Mouse (Mus musculus) liver, adult (tissue): ENCODE data around the gene Swsap1.

Source experiments
- GATA4 ChIP-seq: IDR thresholded peaks from 2 replicates; pipeline ENCODE4 v1.6.1; 2014; ENCODE audit warnings: mild to moderate bottlenecking, low read length; ENCODE audit not compliant: insufficient replicate concordance

Swsap1 gene

DNA sequence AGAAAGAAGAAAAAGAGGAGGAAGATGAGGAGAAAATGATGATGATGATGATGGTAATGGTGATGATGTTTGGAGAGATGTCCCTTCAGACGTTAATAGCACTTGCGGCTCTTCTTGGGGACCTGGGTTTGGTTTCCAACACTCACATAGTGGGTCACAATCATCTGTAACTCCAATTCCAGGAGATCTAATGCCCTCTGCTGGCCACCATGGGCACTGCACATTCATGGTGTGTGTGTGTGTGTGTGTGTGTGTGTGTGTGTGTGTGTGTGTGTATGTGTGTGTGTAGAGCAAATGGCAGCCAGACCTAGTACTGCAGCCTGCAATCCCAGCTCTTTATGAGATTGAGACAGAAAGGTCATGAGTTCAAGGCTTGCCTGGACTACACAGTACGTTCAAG lies 3.6 kb upstream of the Swsap1 start:
- TF ChIP-seq GATA4, result no peak

DNA sequence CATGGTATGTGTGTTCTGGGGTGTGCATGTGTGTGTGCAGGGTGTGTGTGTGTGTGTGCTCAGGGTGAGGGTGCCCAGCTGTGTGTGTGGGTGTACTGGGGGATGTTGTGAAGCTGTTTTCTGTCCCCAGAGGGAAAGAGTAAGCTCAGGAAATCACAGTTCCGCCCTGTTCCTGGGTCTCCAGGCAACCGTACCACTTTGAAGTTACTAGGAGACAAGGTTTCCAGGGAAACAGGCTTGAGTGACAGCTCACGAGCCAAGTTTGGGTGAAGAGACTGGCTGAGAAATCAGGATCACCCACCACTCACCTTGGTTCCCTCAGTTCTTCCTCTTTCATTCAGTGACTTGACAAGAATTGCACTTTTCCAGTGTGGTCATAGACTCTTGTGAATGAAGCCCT lies 2.0 kb upstream of the Swsap1 start:
- no peak for TF ChIP-seq GATA4

DNA sequence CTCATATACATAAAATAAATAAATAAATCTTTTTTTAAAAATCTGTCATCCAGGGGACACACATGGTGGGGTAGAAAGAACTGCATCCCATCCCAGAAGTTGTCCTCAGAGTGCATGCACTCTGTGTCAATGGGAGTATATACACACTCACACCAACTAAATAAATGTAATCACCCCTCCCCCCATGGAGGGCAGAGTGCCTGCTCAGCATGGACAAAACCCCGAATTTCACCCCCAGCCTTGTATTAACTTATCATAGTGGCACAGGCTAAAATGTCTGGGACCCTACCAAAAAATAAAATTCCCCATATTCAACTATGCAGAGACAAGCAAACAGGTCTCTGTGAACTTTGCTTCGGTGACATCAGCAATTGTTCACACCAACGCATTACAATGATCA lies 920 bp upstream of the Swsap1 start:
- no peak for TF ChIP-seq GATA4

DNA sequence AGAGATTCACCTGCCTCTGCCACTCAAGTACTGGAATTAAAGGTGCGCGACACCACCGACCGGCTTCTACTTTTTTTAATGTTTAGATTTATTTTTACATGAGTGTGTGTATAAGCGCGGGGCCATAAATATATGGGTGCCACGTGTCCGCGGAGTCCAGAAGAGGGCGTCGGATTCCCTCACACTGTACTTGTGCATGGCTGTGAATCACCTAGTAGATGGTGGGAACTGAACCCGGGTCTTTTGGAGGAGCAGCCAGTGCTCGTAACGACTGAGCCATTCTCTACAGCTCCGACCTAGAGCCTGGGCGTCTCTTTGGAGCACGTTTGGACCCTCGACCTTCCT lies 358 bp upstream of the Swsap1 start:
- TF ChIP-seq GATA4, result no peak

- no peak for TF ChIP-seq GATA4
Observed at GRCm38 (mm10) chr9:21958372-21958771, 2.8 kb downstream of the Swsap1 start.

DNA sequence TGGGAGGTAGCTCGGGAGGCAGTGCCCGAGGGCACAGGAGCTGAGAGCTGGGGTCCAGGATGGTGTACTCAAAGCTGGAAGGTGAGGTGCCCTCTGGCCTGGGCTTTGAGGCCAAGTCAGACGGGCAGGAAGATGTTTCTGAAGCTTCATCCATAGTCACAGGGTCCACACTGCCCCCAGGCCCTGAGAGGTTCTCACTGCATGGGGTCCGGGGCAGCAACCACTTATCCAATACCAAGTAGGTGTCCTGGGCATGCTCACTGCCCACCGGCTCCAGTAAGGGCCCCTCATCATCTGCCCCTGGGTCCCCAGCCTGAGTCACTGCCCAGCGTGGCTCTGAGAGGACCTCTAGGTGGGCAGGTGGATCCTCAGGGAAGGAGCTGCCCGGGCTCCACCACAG lies 3.7 kb downstream of the Swsap1 start:
- no peak for TF ChIP-seq GATA4

- no peak for TF ChIP-seq GATA4
Observed at GRCm38 (mm10) chr9:21960135-21960534, 4.6 kb downstream of the Swsap1 start.

- TF ChIP-seq GATA4, result no peak
Observed at GRCm38 (mm10) chr9:21960558-21961208, 5.1 kb downstream of the Swsap1 start.

- no peak for TF ChIP-seq GATA4
Observed at GRCm38 (mm10) chr9:21961366-21961980, 5.9 kb downstream of the Swsap1 start.

- TF ChIP-seq GATA4, result no peak
Observed at GRCm38 (mm10) chr9:21962010-21962409, 6.5 kb downstream of the Swsap1 start.

- TF ChIP-seq GATA4, result peak; percentile 52; the same call in 1 of the 2 replicates
Observed at GRCm38 (mm10) chr9:21962416-21963059, 7.0 kb downstream of the Swsap1 start.

DNA sequence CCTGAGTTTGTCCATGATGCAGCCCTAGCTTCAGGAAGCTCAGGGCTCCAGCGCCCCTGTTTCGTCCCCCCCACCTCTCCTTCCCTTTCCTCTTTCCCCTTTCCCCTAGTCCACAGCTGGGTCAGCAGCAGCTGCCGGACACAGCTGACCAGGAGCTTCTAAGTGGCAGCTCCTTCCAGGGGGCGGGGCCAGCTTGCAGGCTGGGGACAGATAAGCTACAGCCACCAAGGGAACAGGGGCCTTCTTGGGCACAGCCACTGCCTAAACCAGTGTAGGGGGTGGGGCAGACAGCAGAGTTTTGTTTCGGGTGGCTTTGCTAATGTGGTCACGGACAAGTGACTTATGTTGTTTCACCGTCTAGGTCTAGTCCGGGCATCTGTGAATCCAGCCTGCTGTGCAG lies 7.9 kb downstream of the Swsap1 start, which contains the start of gene Epor:
Gene Epor, minus strand, starts transcription at position 90 of the 400 bp plus-strand sequence.
- TF ChIP-seq GATA4, result no peak; the same call in 1 of the 2 replicates

DNA sequence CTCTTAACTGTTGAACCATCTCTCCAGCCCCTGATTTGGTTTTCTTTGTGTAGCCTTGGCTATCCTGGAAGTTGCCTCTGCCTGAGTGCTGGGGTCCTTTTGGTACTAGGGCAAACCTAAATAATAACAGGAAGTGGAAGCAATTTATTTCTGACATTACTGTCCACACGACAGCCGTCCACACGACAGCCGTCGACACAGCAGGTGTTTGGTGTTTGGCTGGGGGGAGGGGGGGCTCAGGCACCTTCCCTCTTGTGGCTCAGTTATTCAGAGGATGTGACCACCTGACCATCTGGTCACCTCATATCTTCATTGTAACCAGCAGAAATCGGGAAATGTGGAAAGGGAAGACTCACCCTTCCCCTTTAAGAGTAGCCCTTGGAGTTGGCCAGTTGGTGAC lies 13.3 kb downstream of the Swsap1 start:
- no peak for TF ChIP-seq GATA4

- no peak for TF ChIP-seq GATA4
Observed at GRCm38 (mm10) chr9:21969304-21969703, 13.7 kb downstream of the Swsap1 start.

DNA sequence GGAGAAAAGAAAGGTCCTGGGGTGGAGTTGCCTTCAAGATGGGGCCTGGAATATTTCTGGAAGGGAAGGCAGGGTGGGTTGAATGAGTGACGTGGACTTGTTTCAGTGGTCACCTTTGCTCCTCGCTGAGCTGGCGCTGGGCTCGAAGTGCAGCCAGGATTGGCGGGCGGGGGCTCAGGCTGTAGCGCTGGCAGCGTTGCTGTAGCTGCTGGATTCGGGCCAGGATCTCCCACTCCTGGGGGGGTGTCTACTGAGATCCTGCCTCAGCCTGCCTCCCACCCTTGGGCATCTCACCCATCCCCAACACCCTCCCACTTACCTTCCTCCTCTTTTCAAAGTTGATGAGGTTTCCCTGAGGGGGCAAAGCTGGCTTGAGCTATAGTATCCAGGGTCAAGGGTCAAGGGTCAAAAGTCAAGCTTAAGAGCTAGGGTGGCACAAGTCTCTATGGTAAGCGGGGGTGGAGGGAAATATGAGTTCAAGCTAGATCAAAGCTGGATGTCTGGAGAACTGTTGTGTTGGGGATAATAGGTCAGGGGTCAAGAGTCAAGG lies 21.1 kb downstream of the Swsap1 start:
- TF ChIP-seq GATA4, result no peak

DNA sequence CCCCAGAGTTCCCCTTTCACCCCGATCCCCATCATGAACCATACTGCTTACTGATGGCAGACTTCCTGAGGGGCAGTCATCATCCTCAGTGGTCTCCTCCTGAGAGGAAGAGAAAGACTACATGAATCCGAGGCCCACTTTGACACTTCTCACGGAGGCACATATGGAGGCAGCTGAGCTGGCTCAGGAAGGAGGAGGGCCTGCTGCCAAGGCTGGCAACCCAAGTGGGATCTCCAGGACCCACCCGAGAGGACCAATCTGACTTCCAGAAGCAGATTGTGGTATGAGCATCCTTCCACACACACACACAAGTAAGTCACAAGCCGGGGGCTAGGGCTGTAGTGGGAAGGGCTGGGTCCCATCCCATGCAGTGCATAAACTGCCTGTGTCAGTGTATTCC lies 21.8 kb downstream of the Swsap1 start:
- TF ChIP-seq GATA4, result no peak
